Mouse (Mus musculus) kidney, adult 2 months (tissue): ENCODE data around the gene Hs3st6. TPM values are rescaled to one million over a fixed set of nuclear protein-coding genes. Genes with fewer than 3 reads are reported as not detected.

Experiments used
- DNase-seq: peaks from one replicate; pipeline ENCODE4 v3.0.0; 2021
- H3K27ac ChIP-seq: fragments of 200-500 bp; 2 replicates; pipeline ENCODE4 v1.5.1; 2012; ENCODE audit warnings: low read depth, low read length, control low read depth, inconsistent platforms; ENCODE audit not compliant: insufficient read depth
- H3K27me3 ChIP-seq: fragments of 200-500 bp; replicated peaks from 2 replicates; pipeline ENCODE4 v1.6.1; 2012; ENCODE audit warnings: mild to moderate bottlenecking, moderate library complexity, low read length, inconsistent platforms; ENCODE audit not compliant: control insufficient read depth, insufficient read depth
- H3K36me3 ChIP-seq: fragments of 200-500 bp; 2 replicates; pipeline ENCODE4 v1.6.1; 2012; ENCODE audit warnings: mild to moderate bottlenecking, moderate library complexity, low read length, inconsistent platforms; ENCODE audit not compliant: control insufficient read depth, insufficient read depth
- H3K4me1 ChIP-seq: fragments of 200-500 bp; 2 replicates; pipeline ENCODE4 v1.6.1; 2011; ENCODE audit warnings: low read length; ENCODE audit not compliant: control insufficient read depth, insufficient read depth
- H3K4me3 ChIP-seq: fragments of 200-500 bp; 2 replicates; pipeline ENCODE4 v1.5.1; 2011; ENCODE audit warnings: mild to moderate bottlenecking, low read depth, low read length, control low read depth; ENCODE audit not compliant: insufficient read depth
- CTCF ChIP-seq: fragments of 200-500 bp; conservative IDR thresholded peaks from 2 replicates; pipeline ENCODE4 v1.5.1; 2011; ENCODE audit warnings: low read depth, mild to moderate bottlenecking, control low read depth, low read length, moderate library complexity, mixed read lengths; ENCODE audit not compliant: insufficient read depth, insufficient read length
- POLR2A ChIP-seq: fragments of 200-500 bp; IDR thresholded peaks from one replicate; pipeline ENCODE4 v1.6.1; 2011; ENCODE audit warnings: low read depth, low read length, control low read depth
- WGBS: fragments of 180-500 bp; shearing (Covaris S2); methylation state at CpG from one replicate; pipeline ENCODE4 v1.1.7; 2018; 5-methylcytosine and 5-hydroxymethylcytosine counted together
- polyA plus RNA-seq: library from polyadenylated mRNA; depleted of rRNA; stranded (reverse); fragments of >200 nt; gene quantifications from 2 replicates; pipeline ENCODE4 v1.2.3, GENCODE M21; 2012

Hs3st6 gene
- polyA plus RNA-seq, 1 experiment: 7.4 TPM

GRCm38 (mm10) chr17:24746986-24747385 lies 5.8 kb upstream of the Hs3st6 start:
- no peak overlapping the region for H3K4me3 ChIP-seq
- no peaks in the 10 kb centered on the region for H3K36me3 ChIP-seq
- no peak overlapping the region for H3K27ac ChIP-seq
- H3K4me1 ChIP-seq: no peaks in the 10 kb centered on the region
- no peaks in the 10 kb centered on the region for H3K27me3 ChIP-seq
- 53% methylated on average over 4 of the region's 4 CpGs for WGBS
- no peak for DNase-seq
- TF ChIP-seq POLR2A: no peak
- no peak for TF ChIP-seq CTCF

DNA sequence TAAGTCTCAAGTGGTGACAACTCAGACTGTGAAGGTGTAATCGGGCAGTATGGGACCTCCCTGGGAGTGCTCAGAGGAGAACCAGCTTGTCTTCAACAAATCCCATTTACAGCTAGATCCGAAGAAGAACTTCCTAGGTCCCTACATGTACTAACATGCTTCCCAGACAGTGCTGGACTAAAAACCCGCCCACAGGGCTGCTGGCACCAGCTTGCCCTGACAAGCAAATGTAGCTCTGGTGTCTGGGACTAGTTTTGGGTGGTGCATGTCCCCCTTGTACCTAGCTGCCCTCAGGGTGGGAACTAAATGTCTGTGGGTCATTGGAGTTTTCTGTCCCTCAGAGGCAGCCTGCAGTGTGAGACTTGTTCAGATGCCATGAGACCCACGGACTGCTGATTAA lies 1.3 kb upstream of the Hs3st6 start:
- H3K27ac ChIP-seq: no peak overlapping the region
- TF ChIP-seq POLR2A: no peak
- no peak for TF ChIP-seq CTCF
- no peaks in the 10 kb centered on the region for H3K36me3 ChIP-seq
- peaks cover 7% of the 10 kb centered on the region; the same call in 1 of the 2 replicates for H3K4me1 ChIP-seq
- WGBS: 44% methylated on average over 4 of the region's 4 CpGs
- no peak overlapping the region for H3K4me3 ChIP-seq
- no peak for DNase-seq
- H3K27me3 ChIP-seq: 0 out of 2 replicates have a peak, but pooled peaks cover 2% of the 10 kb centered on the region

GRCm38 (mm10) chr17:24757394-24757793 lies 4.6 kb downstream of the Hs3st6 start:
- H3K4me3 ChIP-seq: no peak overlapping the region
- TF ChIP-seq POLR2A (no peak), CTCF (no peak)
- H3K27ac ChIP-seq: no peak overlapping the region
- H3K36me3 ChIP-seq: no peaks in the 10 kb centered on the region
- H3K4me1 ChIP-seq: peaks cover 5% of the 10 kb centered on the region; the same call in 1 of the 2 replicates
- H3K27me3 ChIP-seq: 0 out of 2 replicates have a peak, but pooled peaks cover 2% of the 10 kb centered on the region
- DNase-seq: no peak
- WGBS: 96% methylated on average over 1 of the region's 1 CpGs

DNA sequence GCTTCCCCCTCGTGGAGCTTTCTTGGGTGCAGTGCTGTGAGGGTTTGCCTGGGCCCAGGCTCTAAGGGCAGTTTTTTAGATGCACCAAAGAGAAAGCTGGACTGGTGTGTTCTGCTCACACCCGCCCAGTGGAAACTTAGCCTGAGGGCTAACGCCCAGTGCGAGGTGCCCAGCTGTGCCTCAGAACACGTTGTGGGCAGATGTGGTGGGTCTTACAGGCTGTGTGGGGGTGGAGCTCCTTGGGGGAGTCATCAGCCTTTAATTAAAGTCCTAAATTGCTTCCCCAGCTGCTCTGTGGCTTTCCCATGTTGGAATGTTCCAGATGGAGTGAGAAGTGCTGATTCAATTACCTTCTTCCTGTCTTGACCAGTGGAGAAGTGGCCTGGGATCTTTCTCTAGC lies 8.3 kb downstream of the Hs3st6 start:
- no peaks in the 10 kb centered on the region for H3K27me3 ChIP-seq
- TF ChIP-seq POLR2A (no peak), CTCF (no peak)
- DNase-seq: no peak
- H3K4me1 ChIP-seq: 0 out of 2 replicates have a peak, but pooled peaks cover under 1% of the 10 kb centered on the region
- WGBS: 60% methylated on average over 5 of the region's 5 CpGs
- no peaks in the 10 kb centered on the region for H3K36me3 ChIP-seq
- no peak overlapping the region for H3K4me3 ChIP-seq
- H3K27ac ChIP-seq: no peak overlapping the region

GRCm38 (mm10) chr17:24765016-24765905 lies 12.5 kb downstream of the Hs3st6 start:
- Histone ChIP-seq H3K4me1 (peaks cover 12% of the 10 kb centered on the region; the same call in 1 of the 2 replicates), H3K36me3 (no peaks in the 10 kb centered on the region), H3K27me3 (no peaks in the 10 kb centered on the region), H3K27ac (no peak overlapping the region), H3K4me3 (no peak overlapping the region)
- no peak for TF ChIP-seq CTCF
- no peak for TF ChIP-seq POLR2A
- no peak for DNase-seq
- 38% methylated on average over 22 of the region's 22 CpGs for WGBS

DNA sequence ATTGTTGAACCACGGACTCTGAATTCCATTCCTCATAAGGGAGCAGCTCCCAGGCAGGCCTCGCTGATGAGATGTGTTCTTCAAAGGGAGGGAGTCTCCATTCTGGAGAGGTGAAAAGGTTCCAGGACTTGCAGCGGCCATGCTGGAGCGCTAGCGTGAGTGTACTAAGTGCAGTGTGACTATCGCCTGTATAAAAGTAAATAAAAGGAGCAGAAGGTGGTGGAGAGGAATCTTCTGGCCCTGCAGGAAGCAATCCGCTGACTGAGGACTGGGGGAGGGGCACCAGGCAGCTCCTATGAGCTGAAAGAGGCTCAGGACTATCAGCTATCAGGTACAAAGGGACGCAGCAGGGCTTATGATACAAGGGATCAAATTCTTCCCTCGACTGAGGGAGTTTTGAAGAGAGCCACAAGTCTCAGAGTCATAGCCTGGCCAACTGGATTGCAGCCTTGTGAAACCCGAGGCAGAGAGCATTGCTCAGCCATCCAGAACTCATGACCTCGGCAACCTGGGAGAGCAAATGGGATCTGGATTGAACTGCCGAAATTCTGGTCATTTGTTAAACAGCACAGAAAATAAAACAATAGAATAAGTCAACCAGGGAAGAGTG lies 13.6 kb downstream of the Hs3st6 start:
- H3K4me1 ChIP-seq: peaks cover 12% of the 10 kb centered on the region; the same call in 1 of the 2 replicates
- TF ChIP-seq CTCF (no peak), POLR2A (no peak)
- WGBS: 19% methylated on average over 12 of the region's 12 CpGs
- H3K27me3 ChIP-seq: no peaks in the 10 kb centered on the region
- H3K27ac ChIP-seq: peak overlapping the region; percentile 19; the same call in 1 of the 2 replicates
- no peak overlapping the region for H3K4me3 ChIP-seq
- DNase-seq: peak; percentile 80
- H3K36me3 ChIP-seq: no peaks in the 10 kb centered on the region

DNA sequence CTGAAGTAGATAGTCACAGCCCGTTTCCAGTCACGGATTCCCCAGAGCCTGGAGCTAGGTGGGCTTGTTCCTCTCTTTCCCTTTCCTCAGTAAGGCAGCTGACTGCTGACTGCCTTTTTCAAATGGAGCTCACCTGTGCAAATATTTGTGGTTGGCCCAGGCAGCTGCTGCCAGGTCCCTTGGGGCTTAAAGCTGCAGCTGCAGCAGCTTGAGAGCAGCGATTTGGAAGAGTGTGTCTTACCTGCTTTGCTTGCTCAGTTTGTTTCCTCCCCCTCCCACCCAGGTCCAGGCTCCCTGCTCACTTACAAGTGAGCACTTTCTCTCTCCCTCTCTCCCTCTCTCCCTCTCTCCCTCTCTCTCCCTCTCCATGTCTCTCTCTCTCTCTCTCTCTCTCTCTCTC lies 16.4 kb downstream of the Hs3st6 start:
- Histone ChIP-seq H3K27me3 (no peaks in the 10 kb centered on the region), H3K4me3 (no peak overlapping the region), H3K36me3 (no peaks in the 10 kb centered on the region), H3K27ac (no peak overlapping the region), H3K4me1 (peaks cover 12% of the 10 kb centered on the region; the same call in 1 of the 2 replicates)
- no peak for DNase-seq
- no peak for TF ChIP-seq CTCF
- no peak for TF ChIP-seq POLR2A
- 44% methylated on average over 3 of the region's 3 CpGs for WGBS
